Mouse (Mus musculus) ES-E14 (cell line): Measurements from ENCODE around the gene Diaph3. TPM values are rescaled to one million over a fixed set of nuclear protein-coding genes. Genes with fewer than 3 reads are reported as not detected.

ENCODE experiments used
- DNase-seq: peaks from one replicate; pipeline ENCODE4 v3.0.0-alpha.2; 2013; ENCODE audit warnings: low read depth, low spot score
- H3K27ac ChIP-seq: 2 replicates; pipeline ENCODE4 v1.5.1; 2012; ENCODE audit warnings: low read depth, mild to moderate bottlenecking, low read length, moderate library complexity, mixed read lengths; ENCODE audit not compliant: poor library complexity, insufficient read depth, severe bottlenecking
- H3K36me3 ChIP-seq: 2 replicates; pipeline ENCODE4 v1.6.1; 2012; ENCODE audit warnings: mild to moderate bottlenecking, low read length, moderate library complexity, mixed read lengths; ENCODE audit not compliant: control insufficient read depth, poor library complexity, insufficient read depth, severe bottlenecking
- H3K4me1 ChIP-seq, 2 experiments: fragments of 150-350 bp in 1 of 2; sonication (generic) in 1 of 2; 2 replicates each; pipeline ENCODE4 v1.6.1; 2012; ENCODE audit warnings: low read length in 2 of 2, mild to moderate bottlenecking in 1 of 2, mixed read lengths in 1 of 2; ENCODE audit not compliant: control insufficient read depth in 2 of 2, insufficient read depth in 2 of 2, poor library complexity in 1 of 2
- H3K4me3 ChIP-seq, 2 experiments: fragments of 150-350 bp in 1 of 2; sonication (generic) in 1 of 2; 2 replicates each; pipeline ENCODE4 v1.5.1; 2012; ENCODE audit warnings: low read length in 2 of 2, low read depth in 1 of 2, mild to moderate bottlenecking in 1 of 2, mixed read lengths in 1 of 2; ENCODE audit not compliant: insufficient read depth in 1 of 2, poor library complexity in 1 of 2, severe bottlenecking in 1 of 2
- H3K9ac ChIP-seq: 2 replicates; pipeline ENCODE4 v1.6.1; 2012; ENCODE audit warnings: low read depth, mild to moderate bottlenecking, low read length, mixed read lengths; ENCODE audit not compliant: poor library complexity, insufficient read depth, severe bottlenecking
- H3K9me3 ChIP-seq: fragments of 150-350 bp; sonication (generic); 2 replicates; pipeline ENCODE4 v1.6.1; 2012; ENCODE audit warnings: low read depth, mild to moderate bottlenecking, low read length; ENCODE audit not compliant: control insufficient read depth, insufficient read depth
- CHD2 ChIP-seq: IDR thresholded peaks from 2 replicates; pipeline ENCODE4 v1.6.1; 2014; ENCODE audit warnings: mild to moderate bottlenecking, low read depth, low read length, inconsistent platforms
- HCFC1 ChIP-seq: IDR thresholded peaks from 2 replicates; pipeline ENCODE4 v1.6.1; 2012; ENCODE audit warnings: low read length, inconsistent platforms, borderline replicate concordance; ENCODE audit not compliant: insufficient read depth
- MAFK ChIP-seq: IDR thresholded peaks from 2 replicates; pipeline ENCODE4 v1.6.1; 2014; ENCODE audit warnings: mild to moderate bottlenecking, low read depth, low read length, inconsistent platforms; ENCODE audit not compliant: insufficient read depth
- ZC3H11A ChIP-seq: IDR thresholded peaks from 2 replicates; pipeline ENCODE4 v1.6.1; 2012; ENCODE audit warnings: low read depth, mild to moderate bottlenecking, inconsistent platforms, low read length, borderline replicate concordance
- ZNF384 ChIP-seq: IDR thresholded peaks from 2 replicates; pipeline ENCODE4 v1.6.1; 2012; ENCODE audit warnings: low read depth, low read length, inconsistent platforms
- in situ Hi-C, 2 experiments: fragments of 600-800 bp; cut with MboI; formaldehyde crosslinking; loops; one replicate each; pipeline ENCODE4 v1.15.1; 2025; ENCODE audit warnings: low sequenced_read_pairs in 2 of 2, inconsistent platforms in 1 of 2; ENCODE audit not compliant: unreplicated experiment in 2 of 2
- total RNA-seq: library from RNA; depleted of rRNA; stranded (reverse); fragments of 300-350 nt; gene quantifications from 2 replicates; pipeline ENCODE4 v1.2.3, GENCODE M21; 2012

Gene Diaph3
- total RNA-seq, 1 experiment, result 13.1 TPM

DNA sequence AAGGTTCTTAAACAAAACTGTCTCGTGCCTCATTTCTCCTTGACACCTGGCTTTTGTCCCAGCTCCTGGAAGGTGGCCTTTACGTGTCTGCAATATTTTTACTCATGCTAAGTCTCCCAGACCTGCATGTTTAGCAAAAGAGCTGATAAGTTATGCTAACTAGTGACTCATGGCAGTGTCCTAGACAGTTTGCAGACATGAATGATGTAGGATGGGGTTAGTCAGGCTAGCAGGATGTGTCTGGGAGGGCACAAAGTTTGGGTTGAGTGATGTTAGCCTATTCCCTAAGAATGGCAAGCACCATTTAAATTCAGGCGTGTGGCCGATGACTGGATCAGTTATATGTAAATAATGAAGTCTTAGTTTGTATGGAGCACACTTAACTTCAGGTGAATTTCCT, 478.2 kb downstream of the Diaph3 start:
- Histone ChIP-seq H3K4me1 (no peaks in the 10 kb centered on the region), H3K9ac (no peak overlapping the region), H3K4me3 (no peak overlapping the region), H3K36me3 (no peaks in the 10 kb centered on the region), H3K9me3 (no peaks in the 10 kb centered on the region), H3K27ac (no peak overlapping the region)
- no peak for DNase-seq
- in situ Hi-C loops, result no loop called here
- TF ChIP-seq ZNF384 (no peak), MAFK (no peak), CHD2 (no peak), ZC3H11A (no peak), HCFC1 (no peak)

DNA sequence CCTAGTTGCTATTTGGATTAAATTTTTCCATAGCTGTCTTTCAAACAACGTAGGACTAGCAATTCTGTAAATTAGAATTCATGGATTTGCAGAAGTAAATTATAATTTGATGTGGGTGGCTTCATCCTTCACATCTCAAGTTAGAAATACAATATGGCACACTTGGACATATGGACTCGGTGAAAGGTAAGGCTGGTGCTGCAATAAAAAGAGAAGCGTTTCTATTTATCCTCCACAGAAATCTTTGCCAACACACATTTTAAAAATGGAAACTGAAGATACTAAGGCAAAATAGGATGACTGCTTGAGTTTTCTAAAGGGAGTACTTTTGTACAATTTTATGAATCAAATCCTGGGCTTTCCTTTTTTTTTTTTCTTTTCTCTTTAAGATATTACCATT, 480.5 kb downstream of the Diaph3 start:
- Histone ChIP-seq H3K4me1 (no peaks in the 10 kb centered on the region), H3K27ac (no peak overlapping the region), H3K9ac (no peak overlapping the region), H3K4me3 (no peak overlapping the region), H3K36me3 (no peaks in the 10 kb centered on the region), H3K9me3 (no peaks in the 10 kb centered on the region)
- DNase-seq, result no peak
- no peak for TF ChIP-seq HCFC1
- no peak for TF ChIP-seq ZNF384
- TF ChIP-seq ZC3H11A, result no peak
- TF ChIP-seq MAFK, result no peak
- no peak for TF ChIP-seq CHD2
- in situ Hi-C loops, result no loop called here

DNA sequence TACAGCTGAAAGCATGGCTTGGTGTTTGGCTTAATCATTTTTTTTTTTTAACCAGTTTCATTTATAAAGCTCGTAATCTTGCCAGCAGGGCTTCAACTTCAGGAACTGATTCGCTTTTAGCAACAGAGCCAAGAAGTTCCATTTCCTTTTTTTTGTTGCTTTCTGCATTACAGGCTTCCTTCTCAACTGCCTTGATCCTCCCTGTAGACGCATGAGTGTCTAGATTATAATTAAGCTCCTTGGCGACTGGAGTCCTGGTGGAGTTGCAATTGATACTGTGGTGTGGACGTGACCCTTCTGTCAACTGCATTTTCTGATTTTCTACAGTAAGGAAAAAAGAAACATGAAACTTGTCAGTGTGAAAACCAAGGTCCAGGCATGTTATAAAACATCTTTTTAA, 484.8 kb downstream of the Diaph3 start:
- Histone ChIP-seq H3K4me1 (no peaks in the 10 kb centered on the region), H3K9me3 (no peaks in the 10 kb centered on the region), H3K4me3 (no peak overlapping the region), H3K36me3 (no peaks in the 10 kb centered on the region), H3K27ac (no peak overlapping the region), H3K9ac (no peak overlapping the region)
- TF ChIP-seq HCFC1 (no peak), ZC3H11A (no peak), CHD2 (no peak), ZNF384 (no peak), MAFK (no peak)
- no peak for DNase-seq
- in situ Hi-C loops, result no loop called here

DNA sequence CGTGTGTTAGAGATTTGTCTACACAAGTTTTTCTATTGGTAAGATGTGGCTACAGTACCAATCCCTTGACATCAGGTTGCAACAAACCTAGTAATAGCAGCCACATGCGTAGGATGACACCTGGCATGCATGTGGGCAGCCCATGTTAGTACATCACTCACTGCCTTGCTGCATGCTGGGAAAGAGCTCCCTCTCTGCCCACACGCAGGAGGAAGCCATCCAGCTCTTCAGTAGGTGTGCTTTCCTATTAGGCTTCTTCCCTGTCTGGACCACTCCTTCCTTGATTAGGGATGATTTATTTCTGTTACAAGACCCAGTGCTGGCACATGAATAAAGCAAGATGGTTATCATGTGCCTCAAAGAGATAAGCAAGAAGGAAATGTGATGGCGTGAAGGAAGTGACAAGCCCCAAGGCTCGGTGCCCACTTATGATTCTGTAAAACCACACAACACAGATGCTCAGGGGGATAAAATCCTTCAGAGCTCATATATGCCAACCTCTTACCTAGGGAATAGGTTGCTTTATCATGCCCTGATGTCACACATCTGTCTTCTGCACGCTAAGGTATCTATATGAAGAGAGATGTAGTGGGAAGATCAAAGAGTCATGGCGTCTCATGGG, 494.4 kb downstream of the Diaph3 start:
- in situ Hi-C loops, result no loop called here
- H3K36me3 ChIP-seq, result no peaks in the 10 kb centered on the region
- H3K27ac ChIP-seq, result no peak overlapping the region
- H3K9ac ChIP-seq, result no peak overlapping the region
- H3K4me1 ChIP-seq, result no peaks in the 10 kb centered on the region
- TF ChIP-seq ZNF384 (no peak), CHD2 (no peak), HCFC1 (no peak), ZC3H11A (no peak), MAFK (no peak)
- no peaks in the 10 kb centered on the region for H3K9me3 ChIP-seq
- no peak overlapping the region for H3K4me3 ChIP-seq
- no peak for DNase-seq

DNA sequence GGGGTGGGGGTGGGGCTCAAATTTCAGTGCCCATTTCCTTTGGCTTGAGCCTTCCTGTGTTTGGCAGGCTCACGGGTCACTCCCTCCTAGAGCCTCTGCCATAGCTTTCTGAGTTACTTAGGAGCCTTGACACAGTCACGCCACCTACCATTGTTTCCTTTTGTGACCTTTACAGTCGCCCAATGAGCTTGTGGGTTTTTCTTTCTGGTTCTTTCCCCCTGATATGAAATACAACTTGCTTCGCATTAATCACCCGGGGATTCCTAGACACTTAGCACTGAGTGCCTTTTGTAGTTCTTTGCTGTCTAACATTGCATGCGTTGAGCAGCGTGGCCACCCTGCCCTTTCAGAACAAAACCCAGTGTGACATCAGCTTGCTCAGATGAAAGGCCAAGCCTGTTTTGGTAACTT, 498.2 kb downstream of the Diaph3 start:
- no peaks in the 10 kb centered on the region for H3K9me3 ChIP-seq
- H3K9ac ChIP-seq, result no peak overlapping the region
- DNase-seq, result no peak
- no peaks in the 10 kb centered on the region for H3K36me3 ChIP-seq
- H3K27ac ChIP-seq, result no peak overlapping the region
- TF ChIP-seq CHD2 (no peak), ZNF384 (no peak), HCFC1 (no peak), ZC3H11A (no peak), MAFK (no peak)
- no peaks in the 10 kb centered on the region for H3K4me1 ChIP-seq
- no peak overlapping the region for H3K4me3 ChIP-seq
- in situ Hi-C loops, result no loop called here
